Mouse (Mus musculus): Measurements from ENCODE around the gene Odf3l2. TPM values are rescaled to one million over a fixed set of nuclear protein-coding genes. Genes with fewer than 3 reads are reported as not detected.

Gene Odf3l2
- polyA plus RNA-seq, 1 experiment from 2014 or later, result not detected

DNA sequence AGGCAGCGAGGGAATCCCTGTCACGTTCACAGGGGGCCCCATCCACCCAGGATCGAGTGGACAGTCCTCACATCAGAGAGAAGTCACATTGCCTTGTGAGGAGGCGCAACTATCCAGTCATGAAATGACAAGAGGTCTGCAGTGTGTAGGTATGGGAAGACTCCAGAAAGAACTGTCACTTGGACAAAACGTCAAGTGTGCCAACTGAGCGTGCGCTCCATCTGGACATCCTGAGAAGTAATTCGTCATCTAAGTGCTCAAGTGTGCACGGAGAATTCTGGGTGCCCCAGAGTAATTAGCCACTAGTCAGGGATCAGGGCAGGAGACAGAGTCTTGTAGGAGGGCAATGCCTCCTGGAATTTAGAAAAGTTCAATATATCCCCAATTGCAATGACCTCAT is 20.1 kb downstream of the Odf3l2 start:
- Histone ChIP-seq H3K4me2 (replicated peaks; ENCODE audit: low read depth, low read length) (no peak overlapping the region), H3K27me3 (replicated peaks; ENCODE audit: insufficient read depth, low read length) (no peaks in the 10 kb centered on the region), H3K36me3 (ENCODE audit: insufficient read depth, low read length) (no peaks in the 10 kb centered on the region), H3K9ac (replicated peaks; ENCODE audit: low read depth) (no peak overlapping the region), H3K4me1 (ENCODE audit: insufficient read depth, low read depth, low read length) (no peaks in the 10 kb centered on the region), H3K27ac (ENCODE audit: low read length) (no peak overlapping the region), H3K4me3 (ENCODE audit: low read depth, low read length) (no peak overlapping the region), H3K9me3 (ENCODE audit: low read length) (no peaks in the 10 kb centered on the region)
- DNase-seq (ENCODE audit: low spot score), result no peak
- TF ChIP-seq EP300 (IDR thresholded peaks at IDR 0.05) (no peak), CTCF (IDR thresholded peaks at IDR 0.05) (no peak)
- 57% methylated on average over 9 of the region's 9 CpGs for WGBS
- no peak for ATAC-seq

DNA sequence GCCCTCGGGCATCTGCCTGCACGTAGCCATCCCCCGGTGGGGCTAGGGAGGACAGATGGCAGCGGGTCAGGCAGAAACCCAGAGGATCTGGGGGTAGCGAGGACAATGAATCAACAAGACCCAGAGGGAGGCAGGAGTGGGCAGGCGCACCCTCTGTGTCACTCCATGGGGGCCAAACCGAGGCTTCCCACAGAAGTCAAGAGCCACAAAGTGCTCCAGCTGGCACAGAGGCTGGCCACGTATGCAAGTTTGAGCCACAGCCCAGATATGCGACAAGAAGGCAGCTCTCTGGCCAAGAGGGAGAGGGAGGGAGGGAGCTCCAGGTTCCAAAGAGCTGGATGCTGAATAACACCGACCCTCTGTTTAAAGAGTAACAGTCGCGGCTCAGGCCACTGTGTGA is 21.6 kb downstream of the Odf3l2 start:
- no peaks in the 10 kb centered on the region for H3K27me3 ChIP-seq (replicated peaks; ENCODE audit: insufficient read depth, low read length)
- no peak overlapping the region for H3K4me3 ChIP-seq (ENCODE audit: low read depth, low read length)
- H3K4me1 ChIP-seq (ENCODE audit: insufficient read depth, low read depth, low read length), result no peaks in the 10 kb centered on the region
- H3K4me2 ChIP-seq (replicated peaks; ENCODE audit: low read depth, low read length), result no peak overlapping the region
- no peak for ATAC-seq
- no peak overlapping the region for H3K27ac ChIP-seq (ENCODE audit: low read length)
- H3K9me3 ChIP-seq (ENCODE audit: low read length), result no peaks in the 10 kb centered on the region
- H3K9ac ChIP-seq (replicated peaks; ENCODE audit: low read depth), result no peak overlapping the region
- no peak for DNase-seq (ENCODE audit: low spot score)
- TF ChIP-seq EP300 (IDR thresholded peaks at IDR 0.05) (no peak), CTCF (IDR thresholded peaks at IDR 0.05) (no peak)
- WGBS, result 62% methylated on average over 12 of the region's 12 CpGs
- no peaks in the 10 kb centered on the region for H3K36me3 ChIP-seq (ENCODE audit: insufficient read depth, low read length)

DNA sequence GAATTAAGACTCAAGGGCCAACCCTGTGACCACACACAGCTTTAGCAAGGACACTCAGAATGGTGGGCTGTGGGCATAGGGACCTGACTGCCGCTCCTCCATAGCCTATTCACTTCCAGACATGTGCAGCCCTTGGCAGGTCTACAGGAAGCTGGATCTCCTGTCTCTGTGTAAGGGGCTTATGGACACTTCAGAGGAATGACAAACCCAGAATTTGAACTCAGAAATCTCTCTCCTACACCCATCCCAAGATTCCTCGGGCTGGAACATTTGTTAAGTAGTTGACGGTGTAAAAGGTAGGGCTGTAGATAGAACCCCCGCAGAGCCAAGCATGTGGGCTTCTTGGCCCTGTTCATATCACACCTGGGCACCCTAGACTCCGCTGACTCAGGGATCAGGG is 29.2 kb downstream of the Odf3l2 start:
- Histone ChIP-seq H3K36me3 (ENCODE audit: insufficient read depth, low read length) (no peaks in the 10 kb centered on the region), H3K4me2 (replicated peaks; ENCODE audit: low read depth, low read length) (no peak overlapping the region), H3K9me3 (ENCODE audit: low read length) (no peaks in the 10 kb centered on the region), H3K27ac (ENCODE audit: low read length) (no peak overlapping the region), H3K4me3 (ENCODE audit: low read depth, low read length) (no peak overlapping the region), H3K9ac (replicated peaks; ENCODE audit: low read depth) (no peak overlapping the region), H3K27me3 (replicated peaks; ENCODE audit: insufficient read depth, low read length) (peaks cover 22% of the 10 kb centered on the region; the same call in 1 of the 2 replicates), H3K4me1 (ENCODE audit: insufficient read depth, low read depth, low read length) (peaks cover 8% of the 10 kb centered on the region; the same call in 1 of the 2 replicates)
- DNase-seq (ENCODE audit: low spot score) (no peak), ATAC-seq (no peak)
- TF ChIP-seq EP300 (IDR thresholded peaks at IDR 0.05), result no peak
- TF ChIP-seq CTCF (IDR thresholded peaks at IDR 0.05), result no peak
- WGBS, result 91% methylated on average over 5 of the region's 5 CpGs

DNA sequence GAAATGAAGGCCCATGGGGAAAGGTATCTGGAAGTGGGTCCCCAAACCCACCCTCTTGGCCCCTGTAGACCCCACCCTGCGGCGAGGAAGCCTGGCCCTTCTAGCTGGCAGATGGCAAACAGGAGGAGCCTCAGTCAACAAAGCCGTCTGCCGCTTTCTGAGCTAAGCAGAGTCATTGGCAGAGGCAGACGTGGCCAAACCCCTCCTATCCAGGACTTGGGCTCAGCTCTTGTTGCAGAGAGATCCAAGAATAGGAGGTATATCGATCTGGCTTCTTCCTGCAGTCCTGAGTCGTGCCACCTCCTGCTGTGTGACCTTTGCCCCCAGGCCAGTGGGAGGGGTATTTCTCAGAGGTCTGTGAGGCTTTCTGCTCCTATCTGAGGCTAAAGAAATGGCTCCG is 29.7 kb downstream of the Odf3l2 start:
- no peak overlapping the region for H3K27ac ChIP-seq (ENCODE audit: low read length)
- H3K27me3 ChIP-seq (replicated peaks; ENCODE audit: insufficient read depth, low read length), result peaks cover 22% of the 10 kb centered on the region; the same call in 1 of the 2 replicates
- H3K9ac ChIP-seq (replicated peaks; ENCODE audit: low read depth), result no peak overlapping the region
- TF ChIP-seq EP300 (IDR thresholded peaks at IDR 0.05), result no peak
- no peak for TF ChIP-seq CTCF (IDR thresholded peaks at IDR 0.05)
- peaks cover 8% of the 10 kb centered on the region; the same call in 1 of the 2 replicates for H3K4me1 ChIP-seq (ENCODE audit: insufficient read depth, low read depth, low read length)
- DNase-seq (ENCODE audit: low spot score) (no peak), ATAC-seq (no peak)
- no peak overlapping the region for H3K4me2 ChIP-seq (replicated peaks; ENCODE audit: low read depth, low read length)
- H3K9me3 ChIP-seq (ENCODE audit: low read length), result no peaks in the 10 kb centered on the region
- no peaks in the 10 kb centered on the region for H3K36me3 ChIP-seq (ENCODE audit: insufficient read depth, low read length)
- WGBS, result 11% methylated on average over 8 of the region's 8 CpGs
- no peak overlapping the region for H3K4me3 ChIP-seq (ENCODE audit: low read depth, low read length)

DNA sequence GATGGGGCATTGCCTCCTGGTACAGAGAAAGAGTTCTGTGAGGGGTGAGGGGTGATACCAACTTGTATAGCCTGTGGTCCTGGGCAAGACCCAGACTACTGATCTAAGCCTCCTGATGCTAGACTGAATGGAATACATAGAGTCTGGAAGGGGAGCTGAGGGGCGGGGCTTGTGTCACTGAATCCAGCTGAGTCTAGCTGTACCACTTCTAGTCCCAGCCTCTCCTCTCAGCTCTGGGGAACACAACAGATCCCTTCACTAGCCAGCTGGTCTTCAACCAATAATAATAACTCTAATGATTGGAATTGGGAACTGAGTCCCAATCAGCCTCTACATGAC is 31.3 kb downstream of the Odf3l2 start:
- TF ChIP-seq EP300 (IDR thresholded peaks at IDR 0.05) (no peak), CTCF (IDR thresholded peaks at IDR 0.05) (no peak)
- no peak overlapping the region for H3K4me3 ChIP-seq (ENCODE audit: low read depth, low read length)
- H3K27ac ChIP-seq (ENCODE audit: low read length), result no peak overlapping the region
- peak; percentile 24 for ATAC-seq
- H3K4me2 ChIP-seq (replicated peaks; ENCODE audit: low read depth, low read length), result no peak overlapping the region
- peaks cover 8% of the 10 kb centered on the region; the same call in 1 of the 2 replicates for H3K4me1 ChIP-seq (ENCODE audit: insufficient read depth, low read depth, low read length)
- no peak overlapping the region for H3K9ac ChIP-seq (replicated peaks; ENCODE audit: low read depth)
- H3K9me3 ChIP-seq (ENCODE audit: low read length), result no peaks in the 10 kb centered on the region
- no peak for DNase-seq (ENCODE audit: low spot score)
- 93% methylated on average over 1 of the region's 1 CpGs for WGBS
- no peaks in the 10 kb centered on the region for H3K36me3 ChIP-seq (ENCODE audit: insufficient read depth, low read length)
- peaks cover 22% of the 10 kb centered on the region; the same call in 1 of the 2 replicates for H3K27me3 ChIP-seq (replicated peaks; ENCODE audit: insufficient read depth, low read length)

DNA sequence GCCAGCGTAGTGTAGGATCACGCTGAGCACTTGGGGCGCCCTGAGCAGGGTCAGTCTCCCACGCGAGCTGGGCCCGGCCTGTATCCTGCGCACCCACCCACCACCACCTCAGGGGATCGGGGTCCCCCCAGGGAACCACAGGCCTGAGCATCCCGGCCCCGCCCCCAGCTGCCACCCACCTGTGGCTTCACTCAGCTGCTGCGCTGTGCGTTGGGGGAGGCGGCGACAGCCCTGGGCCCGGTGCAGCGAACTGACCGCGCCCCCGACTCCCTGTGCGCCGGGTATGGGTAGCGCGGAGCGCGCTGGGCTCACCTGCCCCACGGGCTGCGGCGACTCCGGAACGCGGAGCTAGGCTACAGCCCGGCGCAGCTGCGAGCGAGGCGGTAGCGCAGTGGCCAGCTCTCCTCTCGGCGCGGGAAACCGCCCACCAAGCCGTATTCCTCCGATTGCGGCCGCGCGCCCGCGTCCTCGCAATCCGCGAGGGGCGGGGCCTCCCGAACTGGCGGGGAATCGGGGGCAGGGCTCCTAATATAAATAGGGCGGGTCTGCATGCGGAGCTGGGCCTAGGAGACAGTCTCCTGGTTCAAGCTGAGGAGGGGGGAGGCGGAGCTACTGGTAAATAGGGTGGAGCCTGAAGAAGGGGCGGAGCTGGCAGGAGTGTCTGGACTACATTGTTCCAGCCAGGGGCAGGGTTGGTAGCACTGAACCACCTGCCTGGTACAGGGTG is 31.8 kb downstream of the Odf3l2 start, which contains the start of gene C2cd4c:
C2cd4c (minus strand) TSS at position 448 of the 727 bp plus-strand sequence.
- peaks cover 22% of the 10 kb centered on the region; the same call in 1 of the 2 replicates for H3K27me3 ChIP-seq (replicated peaks; ENCODE audit: insufficient read depth, low read length)
- ATAC-seq (peak; percentile 80), DNase-seq (ENCODE audit: low spot score) (peak; percentile 74)
- peaks cover 8% of the 10 kb centered on the region; the same call in 1 of the 2 replicates for H3K4me1 ChIP-seq (ENCODE audit: insufficient read depth, low read depth, low read length)
- peak within 1 kb of the TSS; percentile 84 for H3K4me2 ChIP-seq (replicated peaks; ENCODE audit: low read depth, low read length)
- WGBS, result under 1% methylated on average over 55 of the region's 60 CpGs
- peak within 1 kb of the TSS; percentile 41 for H3K4me3 ChIP-seq (ENCODE audit: low read depth, low read length)
- TF ChIP-seq EP300 (IDR thresholded peaks at IDR 0.05) (no peak), CTCF (IDR thresholded peaks at IDR 0.05) (no peak)
- no peaks in the 10 kb centered on the region for H3K36me3 ChIP-seq (ENCODE audit: insufficient read depth, low read length)
- H3K9me3 ChIP-seq (ENCODE audit: low read length), result no peaks in the 10 kb centered on the region
- no peak within 1 kb of the TSS for H3K9ac ChIP-seq (replicated peaks; ENCODE audit: low read depth)
- no peak within 1 kb of the TSS for H3K27ac ChIP-seq (ENCODE audit: low read length)

Data from lung, postnatal 0 days (tissue).